Mouse (Mus musculus): ENCODE data around the gene Klrd1.
"Not testable (repeated sequence)": the region's sequence is repeated elsewhere in the genome, so short reads cannot be mapped to it uniquely, and the experiment has no call there.

The Klrd1 gene

DNA sequence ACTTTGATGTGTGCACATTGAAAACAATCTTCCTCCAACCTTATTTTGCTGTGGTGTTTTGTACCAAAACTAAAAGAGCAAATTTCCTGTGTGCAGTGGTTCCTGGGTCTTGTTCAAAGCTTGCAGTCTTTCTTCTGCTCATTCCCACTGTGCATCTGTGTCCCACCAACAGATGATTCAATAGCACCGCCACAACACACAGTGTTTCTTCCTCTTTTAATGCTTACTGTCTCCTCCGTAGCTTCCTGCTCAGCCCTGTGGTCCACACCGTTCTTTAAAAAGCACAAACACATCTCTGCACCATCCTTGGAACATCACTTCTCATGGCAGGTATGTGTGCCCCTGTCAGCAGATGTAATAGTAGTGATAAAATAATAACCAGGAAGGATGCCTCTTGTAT lies at the start of gene Klrd1:
TSS of gene Klrd1 (plus strand) at position 275 of the 400 bp plus-strand sequence.
- DNase-seq = no peak

DNA sequence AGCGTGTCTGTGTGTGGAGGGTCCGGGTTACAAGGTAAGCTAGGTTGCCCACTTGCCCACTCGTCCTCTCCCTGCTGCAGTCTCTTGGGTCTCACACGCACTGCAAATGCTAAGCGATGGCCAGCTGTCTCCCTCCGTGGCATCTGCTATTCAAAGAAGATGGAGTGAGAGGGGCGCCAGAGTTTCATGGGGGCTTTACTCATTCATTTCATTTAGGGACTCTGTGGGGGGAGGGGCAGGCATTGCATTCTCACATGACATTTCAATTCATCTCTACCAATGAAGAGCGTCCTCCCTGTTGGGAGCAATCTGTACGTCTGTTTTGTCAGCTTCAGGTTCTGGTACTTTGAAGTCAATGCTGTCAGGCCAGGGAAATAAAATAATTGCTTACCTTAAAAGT lies 49.7 kb upstream of the Klrd1 start:
- DNase-seq = no peak

DNA sequence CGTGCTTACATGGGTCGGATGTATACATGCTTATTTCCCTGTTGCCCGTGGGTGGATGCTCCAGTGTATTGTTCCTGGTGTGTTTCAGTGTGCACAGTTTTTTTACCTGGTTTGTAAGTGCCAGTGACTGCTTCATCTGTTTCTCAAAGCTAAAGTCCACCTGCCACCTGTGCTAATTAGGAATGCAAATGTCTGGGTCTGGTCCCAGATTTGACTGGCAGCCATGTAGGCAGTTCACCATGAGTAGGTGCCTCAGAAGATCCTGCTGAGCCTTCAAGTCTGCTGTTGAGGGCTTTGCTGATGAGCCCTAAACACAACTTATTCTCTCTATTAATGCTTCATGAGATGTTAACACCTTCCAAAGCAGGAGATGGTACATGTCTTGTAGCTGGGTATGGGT lies 49.0 kb upstream of the Klrd1 start:
- DNase-seq = no peak

DNA sequence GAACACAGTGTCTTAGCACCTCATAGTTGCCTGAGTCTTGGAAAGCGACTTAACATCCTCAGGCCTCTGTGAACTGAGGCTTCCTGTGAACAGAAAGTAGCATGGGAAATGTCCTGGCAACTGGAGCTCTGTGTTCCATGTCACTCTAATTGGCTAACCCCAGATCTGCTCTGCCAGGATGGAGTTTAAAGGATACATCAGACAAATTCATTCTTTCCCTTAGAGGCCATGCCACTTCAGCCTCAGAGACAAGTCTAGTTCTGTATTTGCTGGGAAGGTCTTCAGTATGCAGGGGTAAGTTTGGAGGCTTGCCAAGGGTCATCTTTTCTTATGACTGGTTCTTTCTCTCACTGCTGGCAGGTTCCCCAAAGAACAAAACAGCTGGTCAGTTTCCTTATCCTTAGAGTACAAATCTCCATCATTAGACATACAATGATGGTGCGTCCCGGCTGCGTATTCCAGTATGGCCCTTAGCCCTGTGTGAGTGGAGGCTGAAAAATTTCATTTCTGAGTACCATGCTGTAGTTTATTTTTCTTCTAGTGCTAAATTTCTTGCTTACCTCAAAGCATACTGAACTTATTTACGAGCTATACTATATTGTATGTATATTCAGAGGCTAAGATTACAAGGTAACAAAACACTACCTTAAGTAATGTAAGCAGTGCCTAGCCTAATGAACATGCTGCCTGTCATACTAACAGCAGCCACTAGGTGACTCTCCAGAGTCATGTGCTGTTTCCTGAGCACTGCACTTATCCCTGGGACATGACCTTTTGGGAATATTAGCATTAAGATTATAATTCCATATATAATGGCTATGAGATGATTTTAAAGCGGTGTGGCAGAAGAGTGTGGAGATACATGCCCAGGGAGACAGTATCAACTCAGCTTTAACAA lies 47.6 kb upstream of the Klrd1 start:
- peak; percentile 73 for DNase-seq

DNA sequence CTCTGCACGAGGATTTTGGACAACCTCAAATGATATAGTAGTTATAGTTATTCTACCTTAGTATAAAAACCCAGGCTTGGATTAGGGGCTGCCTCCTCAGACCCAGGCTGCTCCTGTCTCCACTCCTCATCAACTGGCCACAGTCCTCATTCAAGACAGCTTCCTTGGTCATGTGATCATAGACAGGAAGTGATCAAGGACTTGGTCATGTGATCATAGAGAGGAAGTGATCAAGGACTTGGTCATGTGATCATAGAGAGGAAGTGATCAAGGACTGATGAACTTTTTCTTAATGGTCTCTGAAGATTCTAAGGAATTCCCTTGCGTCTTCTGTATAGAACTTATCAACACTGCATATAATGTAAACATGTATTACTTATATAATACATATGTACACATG lies 44.3 kb upstream of the Klrd1 start:
- no peak for DNase-seq

DNA sequence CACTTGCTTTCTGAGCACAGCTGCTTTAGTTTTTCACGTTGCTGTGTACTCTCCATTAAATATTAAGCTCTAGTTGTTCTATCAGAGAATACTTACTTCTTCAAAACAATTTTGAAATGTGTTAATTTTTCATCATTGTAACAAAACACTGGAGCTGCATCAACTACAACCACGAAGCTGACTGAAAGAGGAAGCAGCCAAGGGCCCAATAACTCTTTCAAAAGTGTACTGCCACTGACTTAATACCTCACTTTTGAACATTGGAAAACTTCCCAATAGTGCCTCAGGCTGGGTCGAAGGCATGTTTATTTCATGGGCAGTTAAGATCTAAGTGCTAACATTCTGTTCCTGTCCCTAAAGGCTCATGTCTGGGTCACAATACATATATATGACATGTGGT lies 43.6 kb upstream of the Klrd1 start:
- DNase-seq = no peak

DNA sequence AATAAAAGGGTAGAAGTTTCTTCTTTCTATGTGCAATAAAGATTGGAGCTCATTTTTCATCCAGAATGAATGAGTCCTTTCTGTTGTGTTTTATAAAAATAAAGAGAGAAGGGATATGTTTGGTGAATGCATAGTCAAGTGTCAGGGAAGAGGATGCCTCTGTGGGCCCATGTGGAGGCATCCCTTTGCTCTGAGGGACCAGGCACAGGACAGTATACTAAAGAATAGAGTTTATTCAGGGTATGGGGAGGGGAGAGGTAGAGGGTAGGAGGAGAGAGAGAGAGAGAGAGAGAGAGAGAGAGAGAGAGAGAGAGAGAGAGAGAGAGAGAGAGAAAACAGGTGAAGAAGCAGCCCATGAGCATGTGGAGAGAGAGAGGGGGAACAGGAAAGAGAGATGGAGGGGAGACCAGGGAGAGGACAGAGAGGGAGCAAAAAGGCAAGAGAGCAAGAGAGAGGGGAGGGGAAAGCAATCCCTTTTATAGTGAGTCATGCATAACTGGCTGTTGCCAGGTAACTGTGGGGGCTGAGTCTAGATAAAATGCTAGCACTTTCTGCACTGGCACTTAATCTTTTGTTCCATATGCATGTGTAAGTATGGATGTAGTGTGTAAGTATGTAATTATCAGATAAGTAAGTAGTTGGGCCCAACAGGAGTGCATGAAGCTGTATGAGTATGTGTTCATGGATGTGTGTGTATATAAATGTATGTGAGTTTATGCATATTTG lies 34.1 kb upstream of the Klrd1 start:
- no peak for DNase-seq

DNA sequence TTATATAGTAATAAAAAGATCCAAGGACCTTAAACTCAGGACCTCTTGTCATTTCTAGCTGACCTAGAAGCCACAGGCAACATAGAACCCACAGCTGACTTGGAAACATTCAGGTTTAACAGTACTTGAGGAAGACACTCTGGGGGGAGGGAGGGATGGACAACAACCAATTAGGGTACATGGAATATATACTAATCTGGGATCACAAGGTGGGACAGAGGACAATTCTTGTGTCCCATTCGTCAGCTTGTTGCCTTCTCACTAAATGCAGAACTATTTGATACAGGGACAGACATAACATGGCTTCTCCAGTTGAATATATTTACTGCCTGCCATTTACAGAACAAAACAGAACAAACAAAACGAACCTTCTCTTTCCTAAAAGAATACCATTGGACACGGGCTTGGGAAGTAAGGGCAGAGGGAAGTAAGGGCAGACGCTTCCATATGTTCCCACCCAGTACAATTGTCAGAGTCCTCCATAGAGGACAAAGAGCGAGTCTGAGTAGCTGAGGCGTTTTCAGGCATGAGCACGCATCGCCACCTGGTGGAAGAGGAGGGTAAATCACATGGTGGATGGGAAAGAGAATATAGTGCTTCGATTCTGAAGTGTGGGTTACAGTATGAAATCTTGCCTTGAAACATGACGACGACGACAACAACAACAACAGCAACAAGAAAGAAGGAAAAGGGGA lies 32.5 kb upstream of the Klrd1 start:
- peak; percentile 81 for DNase-seq

DNA sequence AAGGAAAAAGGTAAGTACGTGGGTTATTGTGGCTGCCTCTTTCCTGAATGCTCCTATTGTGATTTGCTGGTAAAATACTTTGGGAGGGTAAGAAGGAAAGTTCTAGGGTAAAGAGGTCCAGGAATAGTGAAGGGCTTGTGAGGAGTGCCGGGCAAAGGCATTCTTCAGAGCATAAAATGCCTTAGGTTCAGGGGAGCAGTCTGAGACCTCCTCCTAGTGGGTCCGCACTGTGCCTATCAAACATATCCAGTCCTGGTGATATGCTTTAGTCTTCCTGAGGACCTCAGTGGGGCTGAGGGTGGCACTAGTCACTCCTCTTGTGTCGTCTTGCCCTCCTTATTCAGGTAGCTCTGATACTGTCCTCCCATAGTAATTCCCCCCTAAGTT lies 31.9 kb upstream of the Klrd1 start:
- no peak for DNase-seq

DNA sequence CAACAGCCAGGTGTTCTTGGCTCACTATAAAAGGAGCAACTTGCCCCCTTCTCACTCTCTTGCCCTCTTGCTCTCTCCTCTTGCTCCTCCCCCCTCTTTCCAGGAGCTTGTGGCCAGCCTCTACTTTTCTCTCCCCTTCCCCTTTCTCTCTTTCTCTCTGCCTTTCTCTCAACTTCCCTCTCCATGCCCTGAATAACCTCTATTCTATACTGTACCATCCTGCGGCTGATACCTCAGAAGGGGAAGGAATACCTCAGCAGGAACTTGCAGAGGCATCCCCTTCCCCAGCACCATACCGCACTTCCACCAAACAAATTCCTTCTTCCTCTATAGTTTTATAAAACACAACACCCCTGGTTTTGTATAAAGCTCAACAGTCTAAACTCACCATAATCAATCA lies 26.3 kb upstream of the Klrd1 start:
- no peak for DNase-seq

DNA sequence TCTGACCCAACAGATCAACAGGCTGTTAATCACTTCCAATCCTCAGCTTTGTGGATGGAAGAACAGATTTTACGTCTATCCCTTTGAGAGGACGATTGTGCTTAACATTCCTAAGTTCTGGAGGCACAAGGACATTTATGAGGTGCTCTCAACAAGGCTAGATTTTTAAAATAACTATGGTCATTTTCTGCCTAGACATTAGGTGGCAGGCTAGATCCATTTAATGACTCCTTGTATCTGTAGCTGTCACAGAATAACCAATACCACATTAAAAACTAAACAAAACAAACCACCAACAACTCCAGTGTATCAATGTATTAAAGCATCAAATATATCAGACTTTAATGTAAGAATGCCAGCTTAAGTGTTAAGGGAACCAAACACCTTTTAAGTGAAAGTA lies 16.3 kb upstream of the Klrd1 start:
- no peak for DNase-seq

DNA sequence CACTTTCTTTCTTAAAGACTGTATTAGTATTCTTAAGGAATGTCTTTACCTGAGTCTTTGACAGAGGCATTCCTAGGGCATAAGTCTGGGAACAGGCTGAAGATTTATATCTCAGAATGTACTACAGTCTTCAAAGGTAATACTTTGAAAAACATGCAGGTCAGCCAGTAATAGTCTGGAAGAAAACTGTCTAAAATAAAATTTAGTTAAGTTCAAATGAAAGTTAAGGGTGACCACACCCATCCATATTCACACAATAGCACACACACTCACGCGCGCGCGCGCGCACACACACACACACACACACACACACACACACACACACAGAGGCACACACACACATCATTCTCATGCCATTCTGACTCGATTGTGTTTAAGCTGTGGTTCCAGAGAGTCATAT lies 14.0 kb upstream of the Klrd1 start, which contains the start of gene Klre1:
TSS of gene Klre1 (plus strand) at position 301 of the 400 bp plus-strand sequence.
- DNase-seq = no peak

DNA sequence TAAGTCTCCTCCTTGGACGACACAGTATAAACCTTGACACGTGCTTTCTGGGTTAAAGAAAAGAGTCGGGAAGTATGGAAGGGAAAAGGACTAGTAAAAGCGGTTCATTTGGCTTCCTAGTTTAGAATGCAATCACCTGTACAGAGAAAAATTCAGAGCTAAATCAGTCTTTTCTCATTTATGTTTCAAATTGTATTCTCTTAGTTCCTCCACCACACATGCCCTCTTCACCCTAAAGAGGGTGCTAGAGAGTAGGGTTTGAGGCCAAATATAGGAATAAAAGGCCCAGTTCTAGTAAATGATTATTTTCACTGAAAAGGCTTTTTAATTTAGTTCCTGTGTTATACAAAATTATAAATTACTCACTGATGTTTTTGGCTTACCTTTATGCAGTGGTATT lies 10.3 kb upstream of the Klrd1 start:
- DNase-seq = no peak

DNA sequence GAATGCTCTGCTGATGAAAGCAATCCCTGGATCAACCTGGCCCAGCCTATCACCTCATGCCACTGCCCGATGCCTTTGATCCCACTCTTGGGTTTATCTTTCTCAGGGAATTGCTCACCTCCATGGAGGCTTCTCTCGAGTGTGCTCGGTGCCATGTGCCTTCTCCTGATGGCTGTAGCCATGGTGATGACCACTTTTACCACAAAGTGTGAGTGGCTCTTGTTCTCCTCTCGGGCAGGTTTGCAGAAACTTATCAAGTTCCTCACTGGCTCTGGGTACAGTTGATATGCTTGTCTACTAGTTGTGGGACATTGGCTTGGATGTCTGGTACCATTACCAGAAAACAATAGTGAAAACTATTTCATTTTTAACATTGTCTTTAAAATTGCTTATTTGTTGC lies 9.7 kb upstream of the Klrd1 start:
- no peak for DNase-seq

DNA sequence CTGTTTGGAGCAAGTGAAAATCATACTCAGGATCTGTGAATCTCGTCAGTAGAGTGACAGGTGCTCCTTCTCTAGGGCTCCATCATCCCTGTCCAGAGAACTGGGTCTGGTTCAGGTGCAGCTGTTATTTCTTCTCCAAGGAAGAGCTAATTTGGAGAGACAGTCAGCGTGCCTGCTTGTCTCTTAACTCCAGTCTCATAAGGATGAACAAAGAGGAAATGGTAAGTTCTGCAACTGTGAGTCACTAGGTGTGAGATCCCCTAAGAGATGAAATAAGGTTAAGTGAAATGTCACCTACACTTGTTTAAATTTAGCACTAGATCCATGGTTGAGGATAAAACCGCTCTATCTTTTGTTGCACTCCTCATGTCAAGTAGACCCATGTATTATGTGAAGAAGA lies 8.6 kb upstream of the Klrd1 start:
- DNase-seq = no peak

DNA sequence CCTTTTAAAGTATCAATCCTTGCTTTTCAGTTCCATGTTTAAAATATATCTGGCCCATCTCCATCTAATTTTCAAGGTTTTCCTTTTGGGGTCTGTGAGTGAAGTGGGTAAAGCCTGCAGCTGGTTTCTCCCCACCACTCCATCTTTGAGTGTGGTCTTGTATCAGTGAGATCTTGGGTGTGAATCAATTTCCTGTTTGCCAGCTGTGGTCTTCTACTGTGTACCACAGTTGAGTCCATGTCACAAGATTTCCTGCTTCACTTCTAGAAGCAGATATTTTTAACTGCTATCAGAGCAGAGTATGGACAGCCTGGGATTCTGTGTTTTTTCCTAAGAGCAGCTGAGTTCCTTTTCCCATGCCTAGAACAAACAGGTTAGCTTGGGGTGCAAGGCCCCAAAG lies 16.8 kb downstream of the Klrd1 start:
- no peak for DNase-seq

DNA sequence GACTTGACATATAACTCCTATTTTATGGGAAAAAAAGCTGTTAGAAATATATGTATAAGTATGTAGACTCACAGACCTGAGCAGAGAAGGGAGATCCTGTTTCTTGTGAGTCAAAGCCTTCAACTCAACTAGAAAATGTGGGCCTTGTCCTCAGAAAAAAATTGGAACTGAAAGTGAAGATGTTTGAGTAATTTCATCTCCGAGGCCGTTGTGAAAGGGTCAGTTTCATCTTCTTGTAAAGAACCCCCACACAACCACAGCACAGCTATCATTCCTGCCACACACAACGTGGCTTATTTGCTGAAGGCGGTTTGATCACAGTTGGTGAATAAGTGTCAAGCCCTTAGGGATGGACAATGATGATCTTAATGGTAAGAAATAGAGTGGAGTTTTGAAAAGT lies 32.2 kb downstream of the Klrd1 start, which contains the start of gene Klrk1:
TSS of gene Klrk1 (minus strand) at position 130 of the 400 bp plus-strand sequence.
- no peak for DNase-seq

DNA sequence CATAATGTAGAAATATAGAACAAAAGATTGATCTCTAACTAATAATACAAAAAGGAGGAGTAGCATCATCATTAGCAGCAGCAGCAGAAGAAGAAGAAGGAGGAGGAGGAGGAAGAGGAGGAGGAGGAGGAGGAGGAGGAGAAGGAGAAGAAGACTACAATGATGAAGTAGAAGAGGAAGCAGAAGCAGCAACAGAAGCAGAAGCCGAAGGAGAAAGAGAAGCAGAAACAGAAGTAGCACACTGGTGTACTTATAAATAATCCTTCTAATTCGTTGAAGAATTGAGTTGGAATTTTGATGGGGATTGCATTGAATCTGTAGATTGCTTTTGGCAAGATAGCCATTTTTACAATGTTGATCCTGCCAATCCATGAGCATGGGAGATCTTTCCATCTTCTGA lies 39.5 kb downstream of the Klrd1 start:
- DNase-seq = not testable (repeated sequence)

DNA sequence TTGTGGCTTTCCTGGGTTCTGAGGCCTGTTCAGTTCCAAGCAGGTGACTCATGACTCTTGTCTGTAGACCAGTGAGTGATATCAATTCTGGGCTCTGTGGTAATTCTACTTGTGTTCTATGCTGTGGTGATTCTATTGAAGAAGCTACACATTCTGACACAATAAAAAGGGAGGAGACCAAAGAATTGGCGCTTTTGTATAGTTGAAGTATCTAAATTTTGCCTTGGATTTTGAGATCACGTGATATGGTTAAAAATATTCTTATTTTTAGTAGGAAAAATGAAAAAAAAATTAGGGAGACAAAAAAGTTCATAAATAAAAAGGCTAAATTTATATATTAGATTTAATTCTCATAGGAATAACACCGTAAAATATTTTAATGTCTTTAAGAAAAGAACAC lies 51.7 kb downstream of the Klrd1 start, which contains the start of gene Klrc3:
TSS of gene Klrc3 (minus strand) at position 101 of the 400 bp plus-strand sequence.
- not testable (repeated sequence) for DNase-seq

DNA sequence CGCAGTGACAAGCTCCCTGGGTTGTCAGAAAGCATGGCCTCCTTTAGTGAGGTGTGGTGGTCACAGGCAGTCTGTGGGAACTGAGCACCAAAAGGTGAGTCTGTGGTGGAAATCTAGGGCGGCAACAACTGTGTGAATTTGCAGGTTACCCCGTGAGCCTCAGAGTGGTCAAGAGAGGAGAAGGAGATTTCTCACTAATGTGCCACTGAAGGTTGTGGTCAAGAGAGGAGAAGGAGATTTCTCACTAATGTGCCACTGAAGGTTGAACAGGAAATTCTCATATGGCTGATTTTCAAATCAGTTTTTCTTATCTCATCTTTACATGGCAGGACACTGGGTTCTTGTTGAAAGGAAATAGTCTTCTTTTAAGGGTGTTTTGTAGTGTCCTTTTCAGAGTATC lies 52.5 kb downstream of the Klrd1 start:
- not testable (repeated sequence) for DNase-seq
